Mouse (Mus musculus): ENCODE results near the gene Mrps35. TPM values are rescaled to one million over a fixed set of nuclear protein-coding genes. Genes with fewer than 3 reads are reported as not detected.

Mrps35 gene
- polyA plus RNA-seq, 1 experiment, result 9.4 TPM

GRCm38 (mm10) chr6:147011977-147012376 is 30.6 kb upstream of the Mrps35 start:
- H3K4me1 ChIP-seq (replicated peaks; ENCODE audit: control insufficient read depth, insufficient read depth, low read length), result no peaks in the 10 kb centered on the region
- no peak overlapping the region for H3K4me3 ChIP-seq (ENCODE audit: control insufficient read depth, insufficient read depth, low read length)
- TF ChIP-seq POLR2A (IDR thresholded peaks at IDR 0.05; ENCODE audit: control insufficient read depth, extremely low read depth, insufficient read depth, low read length, poor library complexity), result no peak
- no peak for TF ChIP-seq CTCF (IDR thresholded peaks at IDR 0.05; ENCODE audit: borderline replicate concordance, control insufficient read depth, extremely low read depth, insufficient read depth, low read length, poor library complexity)
- H3K36me3 ChIP-seq (ENCODE audit: control insufficient read depth, insufficient read depth, low read length), result no peaks in the 10 kb centered on the region
- no peak overlapping the region for H3K27ac ChIP-seq (ENCODE audit: control insufficient read depth, insufficient read depth, low read length)
- 97% methylated on average over 6 of the region's 6 CpGs for WGBS
- H3K27me3 ChIP-seq (ENCODE audit: control insufficient read depth, insufficient read depth, low read length), result no peaks in the 10 kb centered on the region
- no peak for DNase-seq

- no peak overlapping the region for H3K4me3 ChIP-seq (ENCODE audit: control insufficient read depth, insufficient read depth, low read length)
- H3K27me3 ChIP-seq (ENCODE audit: control insufficient read depth, insufficient read depth, low read length), result no peaks in the 10 kb centered on the region
- H3K36me3 ChIP-seq (ENCODE audit: control insufficient read depth, insufficient read depth, low read length), result no peaks in the 10 kb centered on the region
- no peaks in the 10 kb centered on the region for H3K4me1 ChIP-seq (replicated peaks; ENCODE audit: control insufficient read depth, insufficient read depth, low read length)
- no peak overlapping the region for H3K27ac ChIP-seq (ENCODE audit: control insufficient read depth, insufficient read depth, low read length)
- 82% methylated on average over 1 of the region's 1 CpGs for WGBS
- TF ChIP-seq POLR2A (IDR thresholded peaks at IDR 0.05; ENCODE audit: control insufficient read depth, extremely low read depth, insufficient read depth, low read length, poor library complexity) (no peak), CTCF (IDR thresholded peaks at IDR 0.05; ENCODE audit: borderline replicate concordance, control insufficient read depth, extremely low read depth, insufficient read depth, low read length, poor library complexity) (no peak)
- no peak for DNase-seq
Observed at GRCm38 (mm10) chr6:147013546-147013945, 29.0 kb upstream of the Mrps35 start.

- no peak for TF ChIP-seq POLR2A (IDR thresholded peaks at IDR 0.05; ENCODE audit: control insufficient read depth, extremely low read depth, insufficient read depth, low read length, poor library complexity)
- Histone ChIP-seq H3K27ac (ENCODE audit: control insufficient read depth, insufficient read depth, low read length) (no peak overlapping the region), H3K36me3 (ENCODE audit: control insufficient read depth, insufficient read depth, low read length) (no peaks in the 10 kb centered on the region), H3K4me1 (replicated peaks; ENCODE audit: control insufficient read depth, insufficient read depth, low read length) (no peaks in the 10 kb centered on the region), H3K4me3 (ENCODE audit: control insufficient read depth, insufficient read depth, low read length) (no peak overlapping the region), H3K27me3 (ENCODE audit: control insufficient read depth, insufficient read depth, low read length) (no peaks in the 10 kb centered on the region)
- 95% methylated on average over 4 of the region's 4 CpGs for WGBS
- DNase-seq, result no peak
Observed at GRCm38 (mm10) chr6:147017906-147018305, 24.7 kb upstream of the Mrps35 start.

- WGBS, result 97% methylated on average over 5 of the region's 5 CpGs
- DNase-seq, result no peak
- H3K4me1 ChIP-seq (replicated peaks; ENCODE audit: control insufficient read depth, insufficient read depth, low read length), result no peaks in the 10 kb centered on the region
- TF ChIP-seq POLR2A (IDR thresholded peaks at IDR 0.05; ENCODE audit: control insufficient read depth, extremely low read depth, insufficient read depth, low read length, poor library complexity) (no peak), CTCF (IDR thresholded peaks at IDR 0.05; ENCODE audit: borderline replicate concordance, control insufficient read depth, extremely low read depth, insufficient read depth, low read length, poor library complexity) (no peak)
- H3K27ac ChIP-seq (ENCODE audit: control insufficient read depth, insufficient read depth, low read length), result no peak overlapping the region
- H3K27me3 ChIP-seq (ENCODE audit: control insufficient read depth, insufficient read depth, low read length), result no peaks in the 10 kb centered on the region
- H3K4me3 ChIP-seq (ENCODE audit: control insufficient read depth, insufficient read depth, low read length), result no peak overlapping the region
- H3K36me3 ChIP-seq (ENCODE audit: control insufficient read depth, insufficient read depth, low read length), result no peaks in the 10 kb centered on the region
Observed at GRCm38 (mm10) chr6:147018364-147018763, 24.2 kb upstream of the Mrps35 start.

GRCm38 (mm10) chr6:147021181-147021580 is 21.4 kb upstream of the Mrps35 start:
- TF ChIP-seq CTCF (IDR thresholded peaks at IDR 0.05; ENCODE audit: borderline replicate concordance, control insufficient read depth, extremely low read depth, insufficient read depth, low read length, poor library complexity) (no peak), POLR2A (IDR thresholded peaks at IDR 0.05; ENCODE audit: control insufficient read depth, extremely low read depth, insufficient read depth, low read length, poor library complexity) (no peak)
- Histone ChIP-seq H3K4me3 (ENCODE audit: control insufficient read depth, insufficient read depth, low read length) (no peak overlapping the region), H3K27me3 (ENCODE audit: control insufficient read depth, insufficient read depth, low read length) (no peaks in the 10 kb centered on the region), H3K27ac (ENCODE audit: control insufficient read depth, insufficient read depth, low read length) (no peak overlapping the region), H3K4me1 (replicated peaks; ENCODE audit: control insufficient read depth, insufficient read depth, low read length) (no peaks in the 10 kb centered on the region), H3K36me3 (ENCODE audit: control insufficient read depth, insufficient read depth, low read length) (no peaks in the 10 kb centered on the region)
- 97% methylated on average over 5 of the region's 5 CpGs for WGBS
- no peak for DNase-seq

- no peaks in the 10 kb centered on the region for H3K27me3 ChIP-seq (ENCODE audit: control insufficient read depth, insufficient read depth, low read length)
- no peak for DNase-seq
- no peaks in the 10 kb centered on the region for H3K4me1 ChIP-seq (replicated peaks; ENCODE audit: control insufficient read depth, insufficient read depth, low read length)
- no peaks in the 10 kb centered on the region for H3K36me3 ChIP-seq (ENCODE audit: control insufficient read depth, insufficient read depth, low read length)
- no peak overlapping the region for H3K4me3 ChIP-seq (ENCODE audit: control insufficient read depth, insufficient read depth, low read length)
- no peak for TF ChIP-seq CTCF (IDR thresholded peaks at IDR 0.05; ENCODE audit: borderline replicate concordance, control insufficient read depth, extremely low read depth, insufficient read depth, low read length, poor library complexity)
- no peak for TF ChIP-seq POLR2A (IDR thresholded peaks at IDR 0.05; ENCODE audit: control insufficient read depth, extremely low read depth, insufficient read depth, low read length, poor library complexity)
- 96% methylated on average over 16 of the region's 16 CpGs for WGBS
- H3K27ac ChIP-seq (ENCODE audit: control insufficient read depth, insufficient read depth, low read length), result no peak overlapping the region
Observed at GRCm38 (mm10) chr6:147022375-147023132, 20.0 kb upstream of the Mrps35 start.

- 96% methylated on average over 2 of the region's 2 CpGs for WGBS
Observed at GRCm38 (mm10) chr6:147023133-147023395, 19.5 kb upstream of the Mrps35 start.

More at GRCm38 (mm10) chr6:147023133-147023395, 19.5 kb upstream of the Mrps35 start:
- Histone ChIP-seq H3K36me3 (ENCODE audit: control insufficient read depth, insufficient read depth, low read length) (no peaks in the 10 kb centered on the region), H3K4me3 (ENCODE audit: control insufficient read depth, insufficient read depth, low read length) (no peak overlapping the region), H3K27ac (ENCODE audit: control insufficient read depth, insufficient read depth, low read length) (no peak overlapping the region), H3K27me3 (ENCODE audit: control insufficient read depth, insufficient read depth, low read length) (no peaks in the 10 kb centered on the region), H3K4me1 (replicated peaks; ENCODE audit: control insufficient read depth, insufficient read depth, low read length) (no peaks in the 10 kb centered on the region)
- no peak for TF ChIP-seq CTCF (IDR thresholded peaks at IDR 0.05; ENCODE audit: borderline replicate concordance, control insufficient read depth, extremely low read depth, insufficient read depth, low read length, poor library complexity)
- TF ChIP-seq POLR2A (IDR thresholded peaks at IDR 0.05; ENCODE audit: control insufficient read depth, extremely low read depth, insufficient read depth, low read length, poor library complexity), result no peak
- no peak for DNase-seq
